Mouse (Mus musculus): Measurements from ENCODE around the gene Rtl10. TPM values are rescaled to one million over a fixed set of nuclear protein-coding genes. Genes with fewer than 3 reads are reported as not detected.

The Rtl10 gene
- polyA plus RNA-seq, 1 experiment = 5.9 TPM

DNA sequence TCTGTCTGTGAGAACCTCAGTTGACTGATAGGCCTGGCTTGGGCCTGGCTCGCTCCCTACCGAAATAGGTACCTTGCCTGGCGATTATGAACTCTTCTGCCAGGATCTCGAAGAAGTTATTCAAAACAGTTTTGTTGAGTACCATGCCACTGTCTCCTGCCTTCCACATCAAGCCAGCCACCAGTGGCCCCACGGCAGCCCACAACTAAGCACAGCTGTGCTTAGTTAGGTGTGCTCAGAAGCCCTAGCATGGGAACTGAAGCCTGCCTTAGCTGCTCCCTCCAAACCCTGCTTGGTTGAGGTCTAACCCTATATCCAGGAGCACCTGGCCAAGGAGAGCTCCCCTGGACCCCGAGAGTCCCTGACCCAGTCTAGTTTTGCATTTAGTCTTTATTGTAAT is 2.8 kb downstream of the Rtl10 start:
- Histone ChIP-seq H3K4me3 (replicated peaks; ENCODE audit: insufficient read depth, low read depth, low read length) (no peak overlapping the region), H3K4me1 (ENCODE audit: control insufficient read depth, insufficient read depth, low read length) (peaks cover 18% of the 10 kb centered on the region), H3K27me3 (ENCODE audit: control insufficient read depth, insufficient read depth, low read length) (no peaks in the 10 kb centered on the region), H3K27ac (ENCODE audit: insufficient read depth, low read length) (no peak overlapping the region)
- TF ChIP-seq POLR2A (IDR thresholded peaks at IDR 0.05; ENCODE audit: borderline replicate concordance, insufficient read depth, low read length) = no peak
- no peak for TF ChIP-seq CTCF (IDR thresholded peaks at IDR 0.05; ENCODE audit: borderline replicate concordance, insufficient read depth, low read depth, low read length)
- 94% methylated on average over 6 of the region's 6 CpGs for WGBS
- DNase-seq = no peak

GRCm38 (mm10) chr16:18503566-18504342 is 5.1 kb downstream of the Rtl10 start:
- Histone ChIP-seq H3K4me3 (replicated peaks; ENCODE audit: insufficient read depth, low read depth, low read length) (no peak overlapping the region), H3K4me1 (ENCODE audit: control insufficient read depth, insufficient read depth, low read length) (peaks cover 15% of the 10 kb centered on the region; the same call in 1 of the 2 replicates), H3K27me3 (ENCODE audit: control insufficient read depth, insufficient read depth, low read length) (no peaks in the 10 kb centered on the region), H3K27ac (ENCODE audit: insufficient read depth, low read length) (no peak overlapping the region)
- TF ChIP-seq CTCF (IDR thresholded peaks at IDR 0.05; ENCODE audit: borderline replicate concordance, insufficient read depth, low read depth, low read length) = no peak
- no peak for TF ChIP-seq POLR2A (IDR thresholded peaks at IDR 0.05; ENCODE audit: borderline replicate concordance, insufficient read depth, low read length)
- WGBS = 94% methylated on average over 14 of the region's 14 CpGs
- DNase-seq = no peak

DNA sequence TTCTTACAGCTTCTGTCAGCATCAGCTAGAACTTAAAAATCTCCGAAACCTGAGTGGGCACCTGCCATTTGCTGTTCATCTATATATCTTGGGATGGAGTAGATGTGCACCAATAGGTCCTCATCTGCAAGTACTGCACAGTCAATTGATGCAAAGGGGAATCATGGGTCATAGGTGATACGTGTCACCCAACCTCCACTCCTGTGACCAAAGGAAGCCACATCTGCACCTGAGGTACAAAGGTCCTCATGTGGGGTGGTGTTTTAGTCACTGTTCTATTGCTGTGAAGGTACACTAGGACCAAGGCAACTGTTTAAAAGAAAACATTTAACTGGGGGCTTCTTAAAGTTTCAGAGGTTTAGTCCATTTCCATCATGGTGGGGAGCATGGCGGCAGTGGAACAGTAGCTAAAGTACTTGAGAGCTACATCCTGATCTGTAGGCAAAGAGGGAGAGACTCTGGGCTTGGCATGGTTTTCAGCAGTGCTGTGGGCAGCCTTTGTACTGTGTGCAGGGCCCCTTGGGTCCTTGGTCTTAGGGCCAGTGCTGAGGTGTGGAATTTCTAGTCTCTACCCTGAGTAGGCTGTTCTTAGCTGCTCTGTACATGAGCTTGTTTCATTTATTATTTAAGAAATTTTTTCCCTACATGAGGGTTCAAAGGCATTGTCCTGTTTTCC is 8.0 kb downstream of the Rtl10 start:
- TF ChIP-seq CTCF (IDR thresholded peaks at IDR 0.05; ENCODE audit: borderline replicate concordance, insufficient read depth, low read depth, low read length) = no peak
- TF ChIP-seq POLR2A (IDR thresholded peaks at IDR 0.05; ENCODE audit: borderline replicate concordance, insufficient read depth, low read length) = no peak
- no peak overlapping the region for H3K27ac ChIP-seq (ENCODE audit: insufficient read depth, low read length)
- 95% methylated on average over 3 of the region's 3 CpGs for WGBS
- H3K4me3 ChIP-seq (replicated peaks; ENCODE audit: insufficient read depth, low read depth, low read length) = no peak overlapping the region
- H3K4me1 ChIP-seq (ENCODE audit: control insufficient read depth, insufficient read depth, low read length) = no peaks in the 10 kb centered on the region
- no peaks in the 10 kb centered on the region for H3K27me3 ChIP-seq (ENCODE audit: control insufficient read depth, insufficient read depth, low read length)
- DNase-seq = no peak

DNA sequence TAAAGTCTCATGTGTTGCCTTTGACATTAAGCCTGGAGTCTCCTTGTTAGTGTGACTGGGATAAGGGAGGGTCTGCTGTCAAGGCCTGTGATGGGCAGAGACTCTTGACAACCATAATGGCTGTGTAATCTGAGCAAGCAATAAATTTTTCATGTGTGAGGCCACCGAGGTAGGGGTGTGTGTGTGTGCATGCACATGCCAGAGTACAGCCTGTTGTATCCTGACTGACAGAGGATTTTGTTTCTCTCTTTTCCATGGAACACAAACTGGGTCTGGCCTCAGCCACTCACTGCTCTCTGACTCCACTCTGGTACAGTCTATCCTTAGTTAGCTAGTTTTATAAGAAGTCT is 8.5 kb downstream of the Rtl10 start:
- Histone ChIP-seq H3K4me1 (ENCODE audit: control insufficient read depth, insufficient read depth, low read length) (no peaks in the 10 kb centered on the region), H3K27ac (ENCODE audit: insufficient read depth, low read length) (no peak overlapping the region), H3K4me3 (replicated peaks; ENCODE audit: insufficient read depth, low read depth, low read length) (no peak overlapping the region), H3K27me3 (ENCODE audit: control insufficient read depth, insufficient read depth, low read length) (no peaks in the 10 kb centered on the region)
- no peak for DNase-seq
- TF ChIP-seq CTCF (IDR thresholded peaks at IDR 0.05; ENCODE audit: borderline replicate concordance, insufficient read depth, low read depth, low read length) (no peak), POLR2A (IDR thresholded peaks at IDR 0.05; ENCODE audit: borderline replicate concordance, insufficient read depth, low read length) (no peak)
- WGBS = 70% methylated on average over 1 of the region's 1 CpGs

- Histone ChIP-seq H3K27me3 (ENCODE audit: control insufficient read depth, insufficient read depth, low read length) (no peaks in the 10 kb centered on the region), H3K27ac (ENCODE audit: insufficient read depth, low read length) (no peak overlapping the region), H3K4me1 (ENCODE audit: control insufficient read depth, insufficient read depth, low read length) (no peaks in the 10 kb centered on the region), H3K4me3 (replicated peaks; ENCODE audit: insufficient read depth, low read depth, low read length) (no peak overlapping the region)
- WGBS = 89% methylated on average over 5 of the region's 5 CpGs
- TF ChIP-seq POLR2A (IDR thresholded peaks at IDR 0.05; ENCODE audit: borderline replicate concordance, insufficient read depth, low read length) = no peak
- no peak for TF ChIP-seq CTCF (IDR thresholded peaks at IDR 0.05; ENCODE audit: borderline replicate concordance, insufficient read depth, low read depth, low read length)
- no peak for DNase-seq
Observed at GRCm38 (mm10) chr16:18511741-18512140, 13.0 kb downstream of the Rtl10 start.

GRCm38 (mm10) chr16:18513508-18513907 is 14.8 kb downstream of the Rtl10 start:
- Histone ChIP-seq H3K27me3 (ENCODE audit: control insufficient read depth, insufficient read depth, low read length) (no peaks in the 10 kb centered on the region), H3K4me3 (replicated peaks; ENCODE audit: insufficient read depth, low read depth, low read length) (no peak overlapping the region), H3K4me1 (ENCODE audit: control insufficient read depth, insufficient read depth, low read length) (no peaks in the 10 kb centered on the region), H3K27ac (ENCODE audit: insufficient read depth, low read length) (no peak overlapping the region)
- TF ChIP-seq CTCF (IDR thresholded peaks at IDR 0.05; ENCODE audit: borderline replicate concordance, insufficient read depth, low read depth, low read length) (no peak), POLR2A (IDR thresholded peaks at IDR 0.05; ENCODE audit: borderline replicate concordance, insufficient read depth, low read length) (no peak)
- DNase-seq = no peak
- WGBS = 76% methylated on average over 6 of the region's 6 CpGs

- H3K4me3 ChIP-seq (replicated peaks; ENCODE audit: insufficient read depth, low read depth, low read length) = no peak overlapping the region
- TF ChIP-seq CTCF (IDR thresholded peaks at IDR 0.05; ENCODE audit: borderline replicate concordance, insufficient read depth, low read depth, low read length) (no peak), POLR2A (IDR thresholded peaks at IDR 0.05; ENCODE audit: borderline replicate concordance, insufficient read depth, low read length) (no peak)
Observed at GRCm38 (mm10) chr16:18518091-18518490, 19.4 kb downstream of the Rtl10 start.

More at GRCm38 (mm10) chr16:18518091-18518490, 19.4 kb downstream of the Rtl10 start:
- Histone ChIP-seq H3K4me1 (ENCODE audit: control insufficient read depth, insufficient read depth, low read length) (no peaks in the 10 kb centered on the region), H3K27ac (ENCODE audit: insufficient read depth, low read length) (no peak overlapping the region), H3K27me3 (ENCODE audit: control insufficient read depth, insufficient read depth, low read length) (no peaks in the 10 kb centered on the region)
- DNase-seq = no peak
